26 mouse cellular contexts compared by ENCODE assay signal in the genomic region with DNA sequence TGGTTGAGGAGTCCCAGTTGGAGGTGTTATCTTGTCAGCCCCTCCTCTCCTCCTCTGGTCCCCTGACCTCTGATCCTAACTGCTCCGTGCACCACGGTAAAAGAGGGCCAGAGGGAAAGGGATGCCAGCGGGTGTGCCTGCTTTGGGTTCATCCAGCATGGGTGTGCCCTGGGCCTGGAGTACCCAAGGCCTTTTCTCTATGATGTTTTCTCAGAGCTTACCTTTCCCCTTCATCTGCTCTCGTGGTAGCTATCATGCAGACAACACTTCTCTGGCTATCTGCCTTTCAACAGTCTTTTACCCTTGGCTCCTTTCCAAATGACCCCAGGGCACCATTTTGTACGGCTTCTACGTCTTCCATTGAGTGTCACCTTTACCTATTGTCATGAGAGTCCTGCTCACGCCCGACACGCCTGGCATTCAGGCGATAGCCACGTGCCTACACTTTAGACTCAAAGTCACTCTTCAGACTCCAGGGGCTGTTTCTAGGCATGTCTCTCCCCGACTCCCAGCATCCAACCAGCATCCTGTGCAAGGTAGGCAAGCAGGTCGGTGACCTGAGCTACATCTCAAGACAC. TPM values are rescaled to one million over a fixed set of nuclear protein-coding genes. Genes with fewer than 3 reads are reported as not detected.
DNase-seq lines count a peak whose midpoint lies in the region; ATAC-seq and TF ChIP-seq lines count a peak whose summit lies in the region.
"Had no signal": no experiment of that assay in that cellular context is flagged by ENCODE, and none has a peak within 500 bp of the region (broad histone marks: within the 10 kb centered on the region; RNA-seq: fewer than 3 reads in every experiment).

No protein-coding gene starts in this region.

- no peak overlapping the region for H3K4me2 ChIP-seq in lung, embryonic 15.5 days
- H3K4me2 ChIP-seq in lung, postnatal 0 days (replicated peaks; ENCODE audit: low read depth, low read length), result no peak overlapping the region
- H3K4me2 ChIP-seq in liver, embryonic 12.5 days, result peak overlapping the region; percentile 18; the same call in 1 of the 2 replicates
- H3K4me2 ChIP-seq: forebrain, embryonic 15.5 days; heart, embryonic 12.5 days; hindbrain, embryonic 13.5 days; kidney, embryonic 15.5 days; stomach, embryonic 15.5 days had no signal

- H3K4me1 ChIP-seq in lung, embryonic 15.5 days, result no peaks in the 10 kb centered on the region
- H3K4me1 ChIP-seq in lung, postnatal 0 days (ENCODE audit: insufficient read depth, low read depth, low read length), result no peaks in the 10 kb centered on the region
- H3K4me1 ChIP-seq in liver, embryonic 12.5 days, result peaks cover 57% of the 10 kb centered on the region
- H3K4me1 ChIP-seq: forebrain, embryonic 15.5 days; hindbrain, embryonic 13.5 days; stomach, embryonic 15.5 days had no signal

- no peak for TF ChIP-seq EP300 in lung, postnatal 0 days (IDR thresholded peaks at IDR 0.05)

- no peak overlapping the region for H3K4me3 ChIP-seq in lung, embryonic 15.5 days
- no peak overlapping the region for H3K4me3 ChIP-seq in lung, postnatal 0 days (ENCODE audit: low read depth, low read length)
- H3K4me3 ChIP-seq in liver, embryonic 12.5 days, result no peak overlapping the region
- H3K4me3 ChIP-seq: erythroblast, embryonic 14.5 days; forebrain, embryonic 15.5 days; heart, embryonic 12.5 days; hindbrain, embryonic 13.5 days; kidney, embryonic 15.5 days; myocyte; stomach, embryonic 15.5 days had no signal

- H3K27ac ChIP-seq in lung, embryonic 15.5 days, result no peak overlapping the region
- H3K27ac ChIP-seq in lung, postnatal 0 days (ENCODE audit: low read length), result no peak overlapping the region
- peak overlapping the region; percentile 86 for H3K27ac ChIP-seq in liver, embryonic 12.5 days
- H3K27ac ChIP-seq: forebrain, embryonic 15.5 days; hindbrain, embryonic 13.5 days; kidney, embryonic 15.5 days; stomach, embryonic 15.5 days had no signal

- DNase-seq in lung, postnatal 0 days (ENCODE audit: low spot score), result no peak
- peak; percentile 79 for DNase-seq in ZHBTc4 (ENCODE audit: low read depth, low spot score)
- DNase-seq in testis, postnatal 14 days (ENCODE audit: low spot score), result no peak
- DNase-seq in heart, postnatal 10 days, result no peak
- DNase-seq in embryo, embryonic 11 days, result no peak
- DNase-seq: adrenal gland, postnatal 10 days; cerebellum, adult 11-12 months; cerebellum, postnatal 25 days; kidney, postnatal 4 days; layer of hippocampus, adult 9-11 months; lung, adult 2 months; lung, postnatal 4 days; midbrain, embryonic 14.5 days had no signal

- intact Hi-C loops in heart, postnatal 10 days (cut with DNase I), result no loop called here

- TF ChIP-seq CTCF in lung, postnatal 0 days (IDR thresholded peaks at IDR 0.05), result no peak

- WGBS in lung, embryonic 15.5 days, result 80% methylated on average over 13 of the region's 13 CpGs
- WGBS in lung, postnatal 0 days, result 81% methylated on average over 13 of the region's 13 CpGs
- 63% methylated on average over 13 of the region's 13 CpGs for WGBS in liver, embryonic 12.5 days (ENCODE audit: insufficient replicate concordance)

- H3K9ac ChIP-seq in lung, embryonic 15.5 days, result no peak overlapping the region
- H3K9ac ChIP-seq in lung, postnatal 0 days (replicated peaks; ENCODE audit: low read depth), result no peak overlapping the region
- peak overlapping the region; percentile 28; the same call in 1 of the 2 replicates for H3K9ac ChIP-seq in liver, embryonic 12.5 days
- H3K9ac ChIP-seq: forebrain, embryonic 15.5 days; heart, embryonic 12.5 days; hindbrain, embryonic 13.5 days; kidney, embryonic 15.5 days; stomach, embryonic 15.5 days had no signal

- no peaks in the 10 kb centered on the region for H3K36me3 ChIP-seq in lung, embryonic 15.5 days
- no peaks in the 10 kb centered on the region for H3K36me3 ChIP-seq in lung, postnatal 0 days (ENCODE audit: insufficient read depth, low read length)
- H3K36me3 ChIP-seq in liver, embryonic 12.5 days, result no peaks in the 10 kb centered on the region
- H3K36me3 ChIP-seq: forebrain, embryonic 15.5 days; heart, embryonic 12.5 days; hindbrain, embryonic 13.5 days; kidney, embryonic 15.5 days; stomach, embryonic 15.5 days had no signal

- H3K27me3 ChIP-seq in lung, embryonic 15.5 days, result no peaks in the 10 kb centered on the region
- H3K27me3 ChIP-seq in lung, postnatal 0 days (replicated peaks; ENCODE audit: insufficient read depth, low read length), result no peaks in the 10 kb centered on the region
- no peaks in the 10 kb centered on the region for H3K27me3 ChIP-seq in liver, embryonic 12.5 days (replicated peaks)
- H3K27me3 ChIP-seq: CH12.LX; forebrain, embryonic 15.5 days; heart, embryonic 12.5 days; hindbrain, embryonic 13.5 days; kidney, embryonic 15.5 days; stomach, embryonic 15.5 days had no signal

- H3K9me3 ChIP-seq in lung, embryonic 15.5 days, result no peaks in the 10 kb centered on the region
- no peaks in the 10 kb centered on the region for H3K9me3 ChIP-seq in lung, postnatal 0 days (ENCODE audit: low read length)
- H3K9me3 ChIP-seq in liver, embryonic 12.5 days (replicated peaks), result 0 out of 2 replicates have a peak, but pooled peaks cover 5% of the 10 kb centered on the region
- H3K9me3 ChIP-seq: forebrain, embryonic 15.5 days; heart, embryonic 12.5 days; hindbrain, embryonic 13.5 days; kidney, embryonic 15.5 days; stomach, embryonic 15.5 days had no signal

- 0 out of 2 replicates have a peak, but pooled peaks have one; percentile 35 for ATAC-seq in lung, embryonic 15.5 days (ENCODE audit: borderline replicate concordance, extremely low read depth, low FRiP score, low TSS enrichment)
- no peak for ATAC-seq in lung, postnatal 0 days
- ATAC-seq in liver, embryonic 12.5 days, result peak; percentile 57
- peak; percentile 70 for ATAC-seq in megakaryocyte-erythroid progenitor cell, adult 5-6 weeks (replicated peaks; ENCODE audit: low FRiP score, low TSS enrichment, poor library complexity, severe bottlenecking)
- ATAC-seq: activated CD4-positive, CD25-positive, alpha-beta regulatory T cell, adult 4 months; forebrain, embryonic 15.5 days; inflammation-experienced regulatory T-cells, adult 6 months had no signal

RNA-seq across cellular contexts. Expression of a gene that starts 15.2 kb away (rescaled TPM):
- 62.5 and 67.5 TPM in 2 replicates for polyA plus RNA-seq in lung, embryonic 15.5 days (2015; fragmentation: Nextera tagmentation; extraction: Ambion mirVana)
- 51.5 and 55.4 TPM in 2 replicates for polyA plus RNA-seq in lung, postnatal 0 days (2015; fragmentation: Nextera tagmentation; extraction: Ambion mirVana)
- polyA plus RNA-seq in liver, embryonic 12.5 days (2016; fragmentation: Nextera tagmentation; extraction: Ambion mirVana), result 71.7 and 75.2 TPM in 2 replicates
- total RNA-seq in megakaryocyte-erythroid progenitor cell, adult 5-6 weeks (2014; fragmentation: Nextera tagmentation), result 62.9 and 73.2 TPM in 2 replicates
- total RNA-seq in megakaryocyte-erythroid progenitor cell, adult 5-6 weeks (2017), result 51.3 and 68.7 TPM in 2 replicates
- 10 to 100 TPM; 88.4 to 88.8 TPM for total RNA-seq in heart, postnatal 10 days (2021)
